Mouse (Mus musculus): ENCODE data around the gene Mgll. TPM values are rescaled to one million over a fixed set of nuclear protein-coding genes. Genes with fewer than 3 reads are reported as not detected.

Gene Mgll
- total and polyA plus RNA-seq, 2 experiments from 2014 or later, result 126 to 148 TPM

- H3K9me3 ChIP-seq (ENCODE audit: low read length), result no peaks in the 10 kb centered on the region
- no peak for DNase-seq (ENCODE audit: low spot score)
- no peak for TF ChIP-seq CTCF (IDR thresholded peaks at IDR 0.05; ENCODE audit: low read depth)
- WGBS, result 82% methylated on average over 6 of the region's 6 CpGs
- no peaks in the 10 kb centered on the region for H3K36me3 ChIP-seq (ENCODE audit: insufficient read depth, low read length)
- no peak overlapping the region for H3K4me3 ChIP-seq (ENCODE audit: low read length)
- no peak overlapping the region for H3K4me2 ChIP-seq (ENCODE audit: low read depth, low read length)
- no peaks in the 10 kb centered on the region for H3K27me3 ChIP-seq (ENCODE audit: insufficient read depth, low read length)
- ATAC-seq, result no peak
- H3K9ac ChIP-seq (replicated peaks; ENCODE audit: low read length), result no peak overlapping the region
- H3K27ac ChIP-seq, result no peak overlapping the region
- H3K4me1 ChIP-seq (ENCODE audit: insufficient read depth, low read length), result peaks cover 3% of the 10 kb centered on the region; the same call in 1 of the 2 replicates
These were observed 45.5 kb downstream of the Mgll start for GRCm38 (mm10) chr6:88769723-88770122.

DNA sequence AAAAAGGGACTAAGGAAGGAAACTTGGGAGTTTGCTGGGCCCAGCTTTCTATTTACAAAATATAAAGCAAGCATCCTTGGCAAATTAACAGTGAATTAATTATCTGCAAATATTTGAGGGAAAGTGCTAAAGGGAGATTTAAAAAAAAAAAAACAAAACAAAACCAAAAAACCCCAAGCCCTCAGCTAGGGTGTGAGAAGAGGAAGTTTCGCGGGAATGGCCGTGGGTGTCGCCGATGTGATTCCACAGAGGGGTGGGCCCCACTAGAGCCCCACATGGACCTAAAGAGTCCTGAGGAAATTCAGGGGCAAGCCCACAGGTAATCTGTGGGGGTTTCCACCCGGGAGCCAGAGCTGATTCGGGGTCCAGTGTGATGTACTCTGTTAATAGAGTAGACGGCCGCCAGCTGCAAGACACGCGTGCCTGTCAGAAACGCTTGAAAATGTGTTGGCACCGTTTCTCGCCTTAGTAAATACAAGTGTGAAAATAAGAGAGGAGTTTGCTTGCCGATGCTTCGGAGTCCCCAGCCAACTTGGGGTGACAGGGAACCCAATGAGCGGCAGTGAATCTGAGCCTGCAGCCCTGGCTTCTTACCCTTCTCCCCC, 46.2 kb downstream of the Mgll start:
- no peak overlapping the region for H3K9ac ChIP-seq (replicated peaks; ENCODE audit: low read length)
- WGBS, result 51% methylated on average over 17 of the region's 17 CpGs
- no peak overlapping the region for H3K27ac ChIP-seq
- no peak overlapping the region for H3K4me3 ChIP-seq (ENCODE audit: low read length)
- no peak for DNase-seq (ENCODE audit: low spot score)
- no peaks in the 10 kb centered on the region for H3K36me3 ChIP-seq (ENCODE audit: insufficient read depth, low read length)
- H3K4me2 ChIP-seq (ENCODE audit: low read depth, low read length), result no peak overlapping the region
- no peak for TF ChIP-seq CTCF (IDR thresholded peaks at IDR 0.05; ENCODE audit: low read depth)
- no peaks in the 10 kb centered on the region for H3K27me3 ChIP-seq (ENCODE audit: insufficient read depth, low read length)
- no peak for ATAC-seq
- peaks cover 6% of the 10 kb centered on the region; the same call in 1 of the 2 replicates for H3K4me1 ChIP-seq (ENCODE audit: insufficient read depth, low read length)
- H3K9me3 ChIP-seq (ENCODE audit: low read length), result no peaks in the 10 kb centered on the region

- TF ChIP-seq CTCF (IDR thresholded peaks at IDR 0.05; ENCODE audit: low read depth), result no peak
- Histone ChIP-seq H3K4me1 (ENCODE audit: insufficient read depth, low read length) (peaks cover 6% of the 10 kb centered on the region), H3K27ac (no peak overlapping the region), H3K4me2 (ENCODE audit: low read depth, low read length) (no peak overlapping the region), H3K27me3 (ENCODE audit: insufficient read depth, low read length) (no peaks in the 10 kb centered on the region), H3K36me3 (ENCODE audit: insufficient read depth, low read length) (no peaks in the 10 kb centered on the region), H3K9me3 (ENCODE audit: low read length) (no peaks in the 10 kb centered on the region), H3K9ac (replicated peaks; ENCODE audit: low read length) (no peak overlapping the region), H3K4me3 (ENCODE audit: low read length) (no peak overlapping the region)
- WGBS, result 68% methylated on average over 5 of the region's 5 CpGs
- no peak for DNase-seq (ENCODE audit: low spot score)
- ATAC-seq, result no peak
These were observed 46.8 kb downstream of the Mgll start for GRCm38 (mm10) chr6:88770981-88771380.

DNA sequence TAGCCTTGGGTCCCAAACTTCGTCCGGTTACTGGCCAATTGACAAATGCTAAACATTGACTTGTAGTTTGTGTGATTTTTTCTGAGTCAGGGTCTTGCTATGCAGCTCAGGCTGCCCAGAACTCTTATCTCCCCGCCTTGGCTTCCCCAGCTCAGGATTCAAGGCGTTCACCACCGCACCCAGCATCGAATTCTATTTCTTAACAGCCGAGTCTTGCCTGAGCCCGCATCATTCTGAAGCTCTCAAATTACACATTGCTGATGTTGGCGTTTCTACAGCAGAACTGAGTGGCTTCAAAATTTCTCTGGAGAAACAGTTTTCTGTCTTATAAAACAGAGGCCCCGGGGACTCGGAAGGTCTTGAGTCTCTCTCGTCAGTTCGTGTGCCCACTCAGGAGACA, 47.8 kb downstream of the Mgll start:
- DNase-seq (ENCODE audit: low spot score) (no peak), ATAC-seq (no peak)
- Histone ChIP-seq H3K4me2 (ENCODE audit: low read depth, low read length) (no peak overlapping the region), H3K4me3 (ENCODE audit: low read length) (no peak overlapping the region), H3K36me3 (ENCODE audit: insufficient read depth, low read length) (no peaks in the 10 kb centered on the region), H3K27me3 (ENCODE audit: insufficient read depth, low read length) (no peaks in the 10 kb centered on the region), H3K4me1 (ENCODE audit: insufficient read depth, low read length) (peaks cover 6% of the 10 kb centered on the region), H3K9ac (replicated peaks; ENCODE audit: low read length) (no peak overlapping the region), H3K27ac (no peak overlapping the region), H3K9me3 (ENCODE audit: low read length) (no peaks in the 10 kb centered on the region)
- 84% methylated on average over 13 of the region's 13 CpGs for WGBS
- no peak for TF ChIP-seq CTCF (IDR thresholded peaks at IDR 0.05; ENCODE audit: low read depth)

GRCm38 (mm10) chr6:88774055-88774454, 49.8 kb downstream of the Mgll start:
- Histone ChIP-seq H3K9ac (replicated peaks; ENCODE audit: low read length) (no peak overlapping the region), H3K4me2 (ENCODE audit: low read depth, low read length) (no peak overlapping the region), H3K27ac (no peak overlapping the region), H3K36me3 (ENCODE audit: insufficient read depth, low read length) (no peaks in the 10 kb centered on the region), H3K4me3 (ENCODE audit: low read length) (no peak overlapping the region), H3K9me3 (ENCODE audit: low read length) (no peaks in the 10 kb centered on the region), H3K27me3 (ENCODE audit: insufficient read depth, low read length) (no peaks in the 10 kb centered on the region), H3K4me1 (ENCODE audit: insufficient read depth, low read length) (peaks cover 6% of the 10 kb centered on the region)
- DNase-seq (ENCODE audit: low spot score) (no peak), ATAC-seq (no peak)
- TF ChIP-seq CTCF (IDR thresholded peaks at IDR 0.05; ENCODE audit: low read depth), result no peak
- 74% methylated on average over 9 of the region's 9 CpGs for WGBS

DNA sequence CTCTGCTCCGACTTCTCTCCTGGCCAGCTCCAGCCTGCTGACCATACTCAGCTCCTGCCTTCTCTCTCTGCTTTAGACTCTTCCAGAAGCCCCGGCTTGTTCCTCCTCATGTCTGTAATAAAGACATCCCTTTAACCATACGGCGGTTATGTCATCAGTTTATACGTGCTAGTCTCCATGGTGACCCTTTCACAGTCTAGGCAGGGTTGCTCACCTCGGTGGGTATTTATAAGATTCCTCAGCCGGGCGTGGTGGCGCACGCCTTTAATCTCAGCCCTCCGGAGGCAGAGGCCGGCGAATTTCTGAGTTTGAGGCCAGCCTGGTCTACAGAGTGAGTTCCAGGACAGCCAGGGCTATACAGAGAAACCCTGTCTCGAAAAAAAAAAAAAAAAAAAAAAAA, 51.1 kb downstream of the Mgll start:
- H3K4me2 ChIP-seq (ENCODE audit: low read depth, low read length), result no peak overlapping the region
- no peak for TF ChIP-seq CTCF (IDR thresholded peaks at IDR 0.05; ENCODE audit: low read depth)
- no peaks in the 10 kb centered on the region for H3K36me3 ChIP-seq (ENCODE audit: insufficient read depth, low read length)
- ATAC-seq (no peak), DNase-seq (ENCODE audit: low spot score) (no peak)
- no peak overlapping the region for H3K27ac ChIP-seq
- peaks cover 6% of the 10 kb centered on the region for H3K4me1 ChIP-seq (ENCODE audit: insufficient read depth, low read length)
- no peak overlapping the region for H3K9ac ChIP-seq (replicated peaks; ENCODE audit: low read length)
- WGBS, result 66% methylated on average over 14 of the region's 14 CpGs
- no peaks in the 10 kb centered on the region for H3K27me3 ChIP-seq (ENCODE audit: insufficient read depth, low read length)
- H3K4me3 ChIP-seq (ENCODE audit: low read length), result no peak overlapping the region
- no peaks in the 10 kb centered on the region for H3K9me3 ChIP-seq (ENCODE audit: low read length)

DNA sequence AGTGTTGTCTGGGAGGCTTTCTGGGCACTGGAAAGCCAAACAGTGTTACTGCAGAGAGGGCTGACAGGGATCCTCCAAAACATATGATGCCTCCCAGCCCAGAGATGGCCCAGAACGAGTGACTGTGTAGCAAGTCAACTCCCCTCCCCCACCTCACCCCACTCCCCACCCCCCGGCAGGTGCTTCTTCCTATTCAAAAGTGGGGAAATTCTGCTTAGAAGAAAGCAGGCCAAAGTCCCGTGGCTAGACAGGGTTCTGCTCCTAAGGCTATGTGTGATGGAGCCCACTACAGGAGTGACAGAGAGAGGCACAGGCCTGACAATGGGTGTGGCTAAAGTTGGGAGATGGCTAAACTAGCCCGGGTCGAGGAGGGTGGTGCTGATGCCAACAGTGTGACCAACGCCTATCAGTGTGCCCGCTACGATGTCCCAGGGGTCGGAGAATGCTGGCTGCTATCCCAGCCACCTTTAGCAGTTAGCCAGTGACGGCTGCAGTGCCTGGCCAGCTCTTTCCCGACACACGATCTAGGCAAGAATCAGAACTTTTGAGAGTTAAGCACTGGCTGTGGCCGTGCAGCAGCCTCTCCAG, 52.2 kb downstream of the Mgll start:
- no peak for TF ChIP-seq CTCF (IDR thresholded peaks at IDR 0.05; ENCODE audit: low read depth)
- ATAC-seq (no peak), DNase-seq (ENCODE audit: low spot score) (no peak)
- no peak overlapping the region for H3K9ac ChIP-seq (replicated peaks; ENCODE audit: low read length)
- H3K36me3 ChIP-seq (ENCODE audit: insufficient read depth, low read length), result no peaks in the 10 kb centered on the region
- peaks cover 3% of the 10 kb centered on the region; the same call in 1 of the 2 replicates for H3K4me1 ChIP-seq (ENCODE audit: insufficient read depth, low read length)
- no peak overlapping the region for H3K4me2 ChIP-seq (ENCODE audit: low read depth, low read length)
- 43% methylated on average over 13 of the region's 13 CpGs for WGBS
- H3K27me3 ChIP-seq (ENCODE audit: insufficient read depth, low read length), result no peaks in the 10 kb centered on the region
- H3K9me3 ChIP-seq (ENCODE audit: low read length), result no peaks in the 10 kb centered on the region
- no peak overlapping the region for H3K4me3 ChIP-seq (ENCODE audit: low read length)
- H3K27ac ChIP-seq, result no peak overlapping the region

Measured in hindbrain, postnatal 0 days (tissue).